Mouse (Mus musculus): ENCODE measurements at regions not wholly inside any gene's neighbourhood (a gene's known extent, or its start where the extent isn't known, plus 50 kb on each side); places are given as distances from the start of the nearest gene placed in this dataset.
A peak's percentile ranks its signal among the peaks of the same experiment; 100 is the strongest.

- TF ChIP-seq ELF1 (IDR thresholded peaks at IDR 0.05; ENCODE audit: low read depth, low read length): no peak
- TF ChIP-seq POLR2A (IDR thresholded peaks at IDR 0.05; ENCODE audit: control insufficient read depth in 1 of 2, insufficient read depth in 1 of 2, low read depth in 1 of 2, low read length in 2 of 2, poor library complexity in 1 of 2): no peak
- TF ChIP-seq MXI1 (IDR thresholded peaks at IDR 0.05; ENCODE audit: low read depth, low read length): no peak
- TF ChIP-seq EP300 (IDR thresholded peaks at IDR 0.05; ENCODE audit: low read depth in 1 of 2, low read length in 2 of 2): no peak
- TF ChIP-seq CHD1 (IDR thresholded peaks at IDR 0.05; ENCODE audit: low read depth, low read length): no peak
- no peak for TF ChIP-seq MYC (IDR thresholded peaks at IDR 0.05; ENCODE audit: low read depth, low read length)
- no peak; the same call in 1 of the 2 replicates for TF ChIP-seq SMC3 (IDR thresholded peaks at IDR 0.05; ENCODE audit: low read depth, low read length)
- no peak for TF ChIP-seq USF2 (IDR thresholded peaks at IDR 0.05; ENCODE audit: borderline replicate concordance in 1 of 2, insufficient read depth in 1 of 2, low read depth in 1 of 2, low read length in 2 of 2)
- TF ChIP-seq CTCF (IDR thresholded peaks at IDR 0.05 in 2 of 3, conservative IDR thresholded peaks at IDR 0.05 in 1 of 3; ENCODE audit: control insufficient read depth in 1 of 3, insufficient read depth in 1 of 3, low read depth in 2 of 3, low read length in 3 of 3, poor library complexity in 1 of 3, severe bottlenecking in 1 of 3): peak in 2 of 3 experiments; percentile 40 to 41; a peak in 5 of 6 replicates
- no peak for TF ChIP-seq ETS1 (IDR thresholded peaks at IDR 0.05; ENCODE audit: low read depth, low read length)
- TF ChIP-seq ZNF384 (IDR thresholded peaks at IDR 0.05; ENCODE audit: low read depth, low read length): no peak
- TF ChIP-seq BHLHE40 (IDR thresholded peaks at IDR 0.05; ENCODE audit: borderline replicate concordance, low read depth, low read length): no peak
Measured at GRCm38 (mm10) chr16:62414485-62414884, 372.1 kb downstream of the Nsun3 start.
